Mouse (Mus musculus) heart, embryonic 14.5 days (tissue): ENCODE results near the gene Snx29. TPM values are rescaled to one million over a fixed set of nuclear protein-coding genes. Genes with fewer than 3 reads are reported as not detected.

Experiments used
- ATAC-seq: fragments of 200-750 bp; cut with Nextera tagmentation; 2 replicates; pipeline ENCODE4 v1.8.0; 2017; ENCODE audit warnings: low read depth, moderate TSS enrichment; ENCODE audit not compliant: insufficient number of reproducible peaks, insufficient read depth, low FRiP score
- H3K27ac ChIP-seq, 2 experiments: fragments of 200-500 bp in 1 of 2; fragments of 300-500 bp in 1 of 2; sonication (generic) in 1 of 2; replicated peaks in 1 of 2; 2 replicates each; pipeline ENCODE4 v1.5.1; 2012 to 2014; ENCODE audit warnings: low read depth in 2 of 2, low read length in 2 of 2, control low read depth in 1 of 2, mild to moderate bottlenecking in 1 of 2, mixed read lengths in 1 of 2; ENCODE audit not compliant: control insufficient read depth in 1 of 2, insufficient read depth in 1 of 2
- H3K27me3 ChIP-seq: fragments of 300-500 bp; sonication (generic); 2 replicates; pipeline ENCODE4 v1.6.1; 2014; ENCODE audit warnings: mild to moderate bottlenecking, low read length, control low read depth; ENCODE audit not compliant: control insufficient read depth, insufficient read depth
- H3K36me3 ChIP-seq: fragments of 300-500 bp; sonication (generic); 2 replicates; pipeline ENCODE4 v1.6.1; 2014; ENCODE audit warnings: mild to moderate bottlenecking, control low read depth, low read length, mixed read lengths; ENCODE audit not compliant: control insufficient read depth, insufficient read depth
- H3K4me1 ChIP-seq, 2 experiments: fragments of 200-500 bp in 1 of 2; fragments of 300-500 bp in 1 of 2; sonication (generic) in 1 of 2; 2 replicates each; pipeline ENCODE4 v1.6.1; 2012 to 2014; ENCODE audit warnings: low read length in 2 of 2, control low read depth in 1 of 2, mixed read lengths in 1 of 2; ENCODE audit not compliant: control insufficient read depth in 2 of 2, insufficient read depth in 2 of 2
- H3K4me2 ChIP-seq: fragments of 300-500 bp; sonication (generic); 2 replicates; pipeline ENCODE4 v1.6.1; 2014; ENCODE audit warnings: mild to moderate bottlenecking, low read length
- H3K4me3 ChIP-seq, 2 experiments: fragments of 200-500 bp in 1 of 2; fragments of 300-500 bp in 1 of 2; sonication (generic) in 1 of 2; 2 replicates each; pipeline ENCODE4 v1.5.1; 2012 to 2014; ENCODE audit warnings: low read length in 2 of 2, mild to moderate bottlenecking in 2 of 2, control low read depth in 1 of 2, low read depth in 1 of 2, moderate library complexity in 1 of 2; ENCODE audit not compliant: control insufficient read depth in 1 of 2, insufficient read depth in 1 of 2
- H3K9ac ChIP-seq: fragments of 300-500 bp; sonication (generic); 2 replicates; pipeline ENCODE4 v1.6.1; 2014; ENCODE audit warnings: mild to moderate bottlenecking, low read length
- H3K9me3 ChIP-seq: fragments of 300-500 bp; sonication (generic); 2 replicates; pipeline ENCODE4 v1.6.1; 2016; ENCODE audit warnings: low read length, control low read depth; ENCODE audit not compliant: control insufficient read depth
- WGBS: fragments of 180-500 bp; shearing (Covaris S2); extraction: QIAGEN DNeasy Blood & Tissue Kit; methylation state at CpG from one replicate; pipeline ENCODE4 v1.1.7; 2014; 5-methylcytosine and 5-hydroxymethylcytosine counted together
- polyA plus RNA-seq: library from polyadenylated mRNA; unstranded; fragments of >200 nt; fragmentation: Nextera tagmentation; extraction: Ambion mirVana; gene quantifications from 2 replicates; pipeline ENCODE4 v1.2.1, GENCODE M21; 2014

Gene Snx29
- polyA plus RNA-seq, 1 experiment from 2014 or later = 7.7 TPM

GRCm38 (mm10) chr16:11668878-11669277 lies 346.2 kb downstream of the Snx29 start:
- Histone ChIP-seq H3K4me3 (no peak overlapping the region), H3K4me1 (peaks cover 6 to 8% of the 10 kb centered on the region in 2 experiments; a peak in 3 of 4 replicates), H3K27me3 (no peaks in the 10 kb centered on the region), H3K9me3 (no peaks in the 10 kb centered on the region), H3K27ac (no peak overlapping the region), H3K9ac (no peak overlapping the region), H3K36me3 (no peaks in the 10 kb centered on the region), H3K4me2 (no peak overlapping the region)
- ATAC-seq = no peak
- 70% methylated on average over 1 of the region's 1 CpGs for WGBS

GRCm38 (mm10) chr16:11670251-11670970 lies 347.7 kb downstream of the Snx29 start:
- Histone ChIP-seq H3K36me3 (no peaks in the 10 kb centered on the region), H3K4me1 (peaks cover 6 to 8% of the 10 kb centered on the region in 2 experiments; a peak in 3 of 4 replicates), H3K27me3 (no peaks in the 10 kb centered on the region), H3K9ac (no peak overlapping the region), H3K27ac (peak overlapping the region; percentile 7 to 22; a peak in 2 of 4 replicates), H3K4me2 (no peak overlapping the region), H3K4me3 (no peak overlapping the region), H3K9me3 (no peaks in the 10 kb centered on the region)
- WGBS = 73% methylated on average over 9 of the region's 9 CpGs
- no peak for ATAC-seq

GRCm38 (mm10) chr16:11670971-11671310 lies 348.2 kb downstream of the Snx29 start:
- no peak overlapping the region for H3K4me2 ChIP-seq
- no peaks in the 10 kb centered on the region for H3K27me3 ChIP-seq
- H3K4me3 ChIP-seq = no peak overlapping the region
- no peak overlapping the region for H3K9ac ChIP-seq
- no peak for ATAC-seq
- H3K9me3 ChIP-seq = no peaks in the 10 kb centered on the region
- H3K4me1 ChIP-seq = peaks cover 6 to 8% of the 10 kb centered on the region in 2 experiments; a peak in 3 of 4 replicates
- H3K27ac ChIP-seq = peak overlapping the region; percentile 7 to 22; a peak in 2 of 4 replicates
- no peaks in the 10 kb centered on the region for H3K36me3 ChIP-seq
- WGBS = 18% methylated on average over 6 of the region's 6 CpGs

- no peak for ATAC-seq
- Histone ChIP-seq H3K27me3 (no peaks in the 10 kb centered on the region), H3K27ac (no peak overlapping the region), H3K4me1 (peaks cover 2% of the 10 kb centered on the region in 2 experiments; a peak in 2 of 4 replicates), H3K36me3 (no peaks in the 10 kb centered on the region), H3K4me3 (no peak overlapping the region), H3K4me2 (no peak overlapping the region), H3K9me3 (no peaks in the 10 kb centered on the region), H3K9ac (no peak overlapping the region)
- 68% methylated on average over 4 of the region's 4 CpGs for WGBS
These were observed 353.3 kb downstream of the Snx29 start for GRCm38 (mm10) chr16:11676006-11676405.

GRCm38 (mm10) chr16:11685264-11685663 lies 362.6 kb downstream of the Snx29 start:
- no peak overlapping the region for H3K4me2 ChIP-seq
- H3K4me3 ChIP-seq = no peak overlapping the region
- H3K4me1 ChIP-seq = peaks cover 0 to 3% of the 10 kb centered on the region in 2 experiments; a peak in 1 of 4 replicates
- no peak for ATAC-seq
- no peaks in the 10 kb centered on the region for H3K27me3 ChIP-seq
- H3K36me3 ChIP-seq = no peaks in the 10 kb centered on the region
- H3K9me3 ChIP-seq = no peaks in the 10 kb centered on the region
- WGBS = 84% methylated on average over 9 of the region's 9 CpGs
- no peak overlapping the region for H3K27ac ChIP-seq
- H3K9ac ChIP-seq = no peak overlapping the region

- no peaks in the 10 kb centered on the region for H3K9me3 ChIP-seq
- no peaks in the 10 kb centered on the region for H3K27me3 ChIP-seq
- peaks cover 0 to 4% of the 10 kb centered on the region in 2 experiments; a peak in 1 of 4 replicates for H3K4me1 ChIP-seq
- H3K27ac ChIP-seq = no peak overlapping the region
- H3K4me2 ChIP-seq = no peak overlapping the region
- no peak overlapping the region for H3K4me3 ChIP-seq
- ATAC-seq = no peak
- no peaks in the 10 kb centered on the region for H3K36me3 ChIP-seq
- WGBS = 82% methylated on average over 3 of the region's 3 CpGs
- no peak overlapping the region for H3K9ac ChIP-seq
These were observed 363.1 kb downstream of the Snx29 start for GRCm38 (mm10) chr16:11685735-11686340.

- Histone ChIP-seq H3K4me2 (no peak overlapping the region), H3K4me1 (peaks cover 0 to 4% of the 10 kb centered on the region in 2 experiments; a peak in 1 of 4 replicates), H3K9ac (no peak overlapping the region), H3K36me3 (no peaks in the 10 kb centered on the region), H3K27me3 (no peaks in the 10 kb centered on the region), H3K4me3 (no peak overlapping the region), H3K9me3 (no peaks in the 10 kb centered on the region), H3K27ac (no peak overlapping the region)
- ATAC-seq = no peak
These were observed 365.1 kb downstream of the Snx29 start for GRCm38 (mm10) chr16:11687836-11688235.
